Mouse (Mus musculus): ENCODE results near the gene Ppp1r12b.

DNA sequence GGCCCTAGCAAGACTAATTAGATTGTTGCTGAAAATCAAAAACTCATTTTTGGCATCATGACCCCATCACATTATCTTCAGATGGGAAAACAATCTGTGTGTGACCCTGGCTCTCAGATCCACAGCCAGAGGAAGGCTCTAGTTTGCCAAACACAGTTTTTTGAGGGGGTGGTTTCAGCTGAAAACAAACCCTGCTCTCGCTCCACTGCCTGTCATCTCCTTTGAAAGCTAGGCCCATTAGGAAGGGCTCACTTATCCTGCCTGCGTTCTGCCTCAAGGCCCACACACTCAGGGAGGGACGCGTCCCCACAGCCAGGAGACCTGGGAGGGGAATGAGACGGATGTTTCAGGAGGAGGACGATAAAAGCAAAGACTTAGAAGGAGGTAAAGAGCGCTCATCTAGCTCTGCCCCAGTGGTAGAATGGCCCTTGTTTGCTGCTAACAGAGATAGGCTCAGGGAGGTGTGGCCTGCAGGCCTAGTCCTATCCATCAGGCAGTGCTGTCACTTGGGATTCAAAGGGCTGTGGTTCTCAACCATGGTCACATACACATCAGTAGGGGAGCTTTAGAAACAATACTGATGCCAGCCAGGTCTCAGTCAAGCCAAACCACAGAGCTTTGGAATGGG is 190.8 kb downstream of the Ppp1r12b start:
- TF ChIP-seq CTCF (IDR thresholded peaks at IDR 0.05; ENCODE audit: low read depth, low read length) (no peak), POLR2A (IDR thresholded peaks at IDR 0.05; ENCODE audit: extremely low read depth, insufficient read depth, low read length) (no peak)

All from liver, adult 2 months (tissue).